Mouse (Mus musculus) erythroblast, embryonic 14.5 days (primary cell): ENCODE results near the gene Gm21679. TPM values are rescaled to one million over a fixed set of nuclear protein-coding genes. Genes with fewer than 3 reads are reported as not detected.
"Not testable (repeated sequence)": the region's sequence is repeated elsewhere in the genome, so short reads cannot be mapped to it uniquely, and the experiment has no call there.

ENCODE experiments used
- H3K27me3 ChIP-seq: 2 replicates; pipeline ENCODE4 v1.6.1; 2012; ENCODE audit warnings: inconsistent platforms; ENCODE audit not compliant: control insufficient read depth
- H3K36me3 ChIP-seq: 2 replicates; pipeline ENCODE4 v1.6.1; 2012; ENCODE audit warnings: mild to moderate bottlenecking, inconsistent platforms; ENCODE audit not compliant: control insufficient read depth
- H3K4me1 ChIP-seq: 2 replicates; pipeline ENCODE4 v1.6.1; 2012; ENCODE audit warnings: inconsistent platforms; ENCODE audit not compliant: control insufficient read depth
- H3K4me3 ChIP-seq: replicated peaks from 2 replicates; pipeline ENCODE3; 2012; ENCODE audit warnings: moderate library complexity, mild to moderate bottlenecking, inconsistent platforms
- H3K9me3 ChIP-seq: 2 replicates; pipeline ENCODE4 v1.6.1; 2012; ENCODE audit warnings: low read length, inconsistent platforms, mixed read lengths; ENCODE audit not compliant: control insufficient read depth
- polyA plus RNA-seq: library from polyadenylated mRNA; stranded (reverse); fragments of >175 nt; gene quantifications from 2 replicates; pipeline ENCODE4 v1.2.3, GENCODE M21; 2012

The Gm21679 gene
- not detected in 2 replicates for polyA plus RNA-seq

DNA sequence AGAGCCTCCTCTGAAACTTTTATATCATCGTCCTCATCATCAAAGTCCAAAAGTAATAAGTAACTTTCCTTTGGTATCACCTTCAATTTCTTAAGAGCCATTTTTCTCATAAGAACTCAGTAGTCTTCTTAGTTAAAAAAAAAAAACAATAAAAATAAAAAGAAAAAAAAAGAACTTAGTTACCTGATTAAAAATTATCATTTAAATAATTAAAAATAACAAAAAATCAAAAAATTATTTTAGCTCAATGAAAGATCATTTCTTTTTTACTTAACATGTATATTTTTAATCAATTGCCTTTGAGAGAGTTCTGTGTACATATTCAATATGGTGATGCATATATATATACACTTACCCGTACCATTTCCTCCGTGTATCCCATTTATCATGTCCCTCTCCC, at the start of gene Gm21679:
TSS of gene Gm21679 (minus strand) at position 101 of the 400 bp plus-strand sequence.
- H3K4me3 ChIP-seq, H3K36me3 ChIP-seq, H3K4me1 ChIP-seq, H3K9me3 ChIP-seq, H3K27me3 ChIP-seq: not testable (repeated sequence)
